Mouse (Mus musculus) lung, postnatal 0 days (tissue): Measurements from ENCODE around the gene Zfhx2.

Experiments used
- CTCF ChIP-seq: IDR thresholded peaks from 2 replicates; pipeline ENCODE4 v1.5.1; 2016; ENCODE audit warnings: antibody characterized with exemption, mild to moderate bottlenecking
- EP300 ChIP-seq: IDR thresholded peaks from 2 replicates; pipeline ENCODE4 v1.6.1; 2016; ENCODE audit warnings: antibody characterized with exemption, mild to moderate bottlenecking, control low read depth

DNA sequence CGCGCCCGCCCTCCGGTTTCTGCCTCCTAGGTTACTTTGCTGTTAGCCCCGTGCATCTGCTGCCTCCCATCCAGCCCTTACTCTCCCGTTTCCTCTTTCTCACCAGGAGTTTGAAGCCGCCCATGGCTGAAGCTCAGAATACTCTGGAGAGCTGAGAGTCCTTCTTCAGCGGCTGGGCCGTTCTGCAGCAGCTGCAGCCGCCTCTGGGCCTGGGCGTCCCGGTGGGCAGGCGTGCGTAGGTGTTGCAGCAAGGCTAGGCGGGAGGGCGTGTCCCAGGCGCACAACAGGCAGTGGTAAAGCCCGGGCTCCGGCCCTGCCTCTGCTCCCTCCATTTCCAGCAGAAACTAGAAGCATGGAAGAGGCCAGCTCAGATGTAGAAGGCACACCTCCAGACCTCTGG is 20.4 kb downstream of the Zfhx2 start:
- TF ChIP-seq EP300 (no peak), CTCF (no peak)
